Comparison of ENCODE assay signal across 20 mouse cellular contexts in genomic region chr16:7197953-7198352, GRCm38 (mm10).
"Had no signal": no experiment of that assay in that cellular context is flagged by ENCODE, and none has a peak within 500 bp of the region (broad histone marks: within the 10 kb centered on the region; RNA-seq: fewer than 3 reads in every experiment).

No protein-coding gene starts in this region.

- DNase-seq: liver, embryonic 13.5 days; liver, postnatal 0 days; lung, adult 2 months; lung, postnatal 14 days; lung, postnatal 36 days; retina, postnatal 1 day; right cerebral cortex, adult 18-20 months; right cerebral cortex, postnatal 25 days; right cerebral cortex, postnatal 4 days; spleen, adult 18-20 months; thymus, adult 18-20 months; thymus, postnatal 14 days; thymus, postnatal 36 days had no signal

- ATAC-seq: liver, postnatal 0 days; lung, postnatal 0 days; midbrain, embryonic 15.5 days had no signal

- H3K27me3 ChIP-seq: liver, embryonic 13.5 days; liver, embryonic 15.5 days; lung, embryonic 15.5 days; megakaryocyte, embryonic 14.5 days; midbrain, embryonic 15.5 days had no signal

- H3K27ac ChIP-seq: liver, embryonic 13.5 days; liver, embryonic 15.5 days; lung, embryonic 15.5 days; macrophage; midbrain, embryonic 15.5 days had no signal

- H3K4me1 ChIP-seq: liver, embryonic 13.5 days; liver, embryonic 15.5 days; lung, embryonic 15.5 days; megakaryocyte, embryonic 14.5 days had no signal

- H3K4me3 ChIP-seq: liver, embryonic 13.5 days; liver, embryonic 15.5 days; lung, embryonic 15.5 days; megakaryocyte, embryonic 14.5 days; midbrain, embryonic 15.5 days had no signal

- H3K4me2 ChIP-seq: liver, embryonic 13.5 days; liver, embryonic 15.5 days; lung, embryonic 15.5 days; midbrain, embryonic 11.5 days; midbrain, embryonic 15.5 days had no signal

- H3K36me3 ChIP-seq: liver, embryonic 13.5 days; liver, embryonic 15.5 days; lung, embryonic 15.5 days; midbrain, embryonic 15.5 days had no signal

- H3K9me3 ChIP-seq: liver, embryonic 13.5 days; liver, embryonic 15.5 days; lung, embryonic 15.5 days; midbrain, embryonic 15.5 days had no signal

- H3K9ac ChIP-seq: liver, embryonic 13.5 days; liver, embryonic 15.5 days; liver, postnatal 0 days; lung, embryonic 15.5 days; midbrain, embryonic 15.5 days had no signal
